Mouse (Mus musculus) liver, postnatal 0 days (tissue): ENCODE results near the gene Thsd7a. TPM values are rescaled to one million over a fixed set of nuclear protein-coding genes. Genes with fewer than 3 reads are reported as not detected.

Source experiments
- ATAC-seq: fragments of 200-750 bp; cut with Nextera tagmentation; 2 replicates; pipeline ENCODE4 v1.8.0; 2017; ENCODE audit warnings: mild to moderate bottlenecking, moderate library complexity
- DNase-seq: peaks from one replicate; pipeline ENCODE4 v3.0.0-alpha.2; 2016
- H3K27ac ChIP-seq: fragments of 300-500 bp; sonication (generic); 2 replicates; pipeline ENCODE4 v1.5.1; 2014; ENCODE audit warnings: antibody characterized with exemption, moderate library complexity, mild to moderate bottlenecking, low read depth
- H3K27me3 ChIP-seq: fragments of 300-500 bp; sonication (generic); 2 replicates; pipeline ENCODE4 v1.6.1; 2014; ENCODE audit warnings: low read length, control low read depth, mixed read lengths; ENCODE audit not compliant: insufficient read depth
- H3K36me3 ChIP-seq: fragments of 300-500 bp; sonication (generic); replicated peaks from 2 replicates; pipeline ENCODE4 v1.6.1; 2014; ENCODE audit warnings: mild to moderate bottlenecking, control low read depth, low read length, moderate library complexity, mixed read lengths; ENCODE audit not compliant: insufficient read depth
- H3K4me1 ChIP-seq: fragments of 300-500 bp; sonication (generic); 2 replicates; pipeline ENCODE4 v1.6.1; 2014; ENCODE audit warnings: antibody characterized with exemption, mild to moderate bottlenecking, control low read depth; ENCODE audit not compliant: insufficient read depth
- H3K4me2 ChIP-seq: fragments of 300-500 bp; sonication (generic); 2 replicates; pipeline ENCODE4 v1.6.1; 2014; ENCODE audit warnings: low read depth, mild to moderate bottlenecking, low read length, moderate library complexity, mixed read lengths
- H3K4me3 ChIP-seq: fragments of 300-500 bp; sonication (generic); 2 replicates; pipeline ENCODE4 v1.5.1; 2014; ENCODE audit warnings: low read depth, low read length
- H3K9ac ChIP-seq: fragments of 300-500 bp; sonication (generic); replicated peaks from 2 replicates; pipeline ENCODE4 v1.6.1; 2014; ENCODE audit warnings: mild to moderate bottlenecking, moderate library complexity
- H3K9me3 ChIP-seq: fragments of 300-500 bp; sonication (generic); 2 replicates; pipeline ENCODE4 v1.6.1; 2016; ENCODE audit warnings: mild to moderate bottlenecking, control low read depth, low read length, mixed read lengths
- CTCF ChIP-seq: sonication (generic); IDR thresholded peaks from 2 replicates; pipeline ENCODE4 v1.5.1; 2016; ENCODE audit warnings: antibody characterized with exemption, low read depth
- EP300 ChIP-seq: IDR thresholded peaks from 2 replicates; pipeline ENCODE4 v1.6.1; 2016; ENCODE audit warnings: antibody characterized with exemption, low read depth, mild to moderate bottlenecking
- WGBS: fragments of 180-500 bp; shearing (Covaris S2); extraction: QIAGEN DNeasy Blood & Tissue Kit; methylation state at CpG from one replicate; pipeline ENCODE4 v1.1.7; 2014; ENCODE audit not compliant: insufficient replicate concordance; 5-methylcytosine and 5-hydroxymethylcytosine counted together
- polyA plus RNA-seq: library from polyadenylated mRNA; unstranded; fragments of >200 nt; fragmentation: Nextera tagmentation; extraction: Ambion mirVana; gene quantifications from 2 replicates; pipeline ENCODE4 v1.2.1, GENCODE M21; 2015

The Thsd7a gene
- polyA plus RNA-seq, 1 experiment from 2014 or later = 0.33 TPM

GRCm38 (mm10) chr6:12542496-12542895 lies 206.7 kb downstream of the Thsd7a start:
- Histone ChIP-seq H3K9ac (no peak overlapping the region), H3K4me1 (no peaks in the 10 kb centered on the region), H3K4me3 (no peak overlapping the region), H3K4me2 (no peak overlapping the region), H3K27ac (no peak overlapping the region), H3K27me3 (no peaks in the 10 kb centered on the region), H3K9me3 (no peaks in the 10 kb centered on the region), H3K36me3 (no peaks in the 10 kb centered on the region)
- ATAC-seq (no peak), DNase-seq (no peak)
- TF ChIP-seq CTCF = no peak
- TF ChIP-seq EP300 = no peak
- WGBS = 59% methylated on average over 3 of the region's 3 CpGs

- Histone ChIP-seq H3K27ac (no peak overlapping the region), H3K4me1 (no peaks in the 10 kb centered on the region), H3K9me3 (no peaks in the 10 kb centered on the region), H3K9ac (no peak overlapping the region), H3K4me2 (no peak overlapping the region), H3K27me3 (no peaks in the 10 kb centered on the region), H3K4me3 (no peak overlapping the region), H3K36me3 (no peaks in the 10 kb centered on the region)
- ATAC-seq (no peak), DNase-seq (no peak)
- TF ChIP-seq EP300 (no peak), CTCF (no peak)
Measured at GRCm38 (mm10) chr6:12519121-12519520, 230.1 kb downstream of the Thsd7a start.

GRCm38 (mm10) chr6:12518283-12518903 lies 230.8 kb downstream of the Thsd7a start:
- no peaks in the 10 kb centered on the region for H3K36me3 ChIP-seq
- H3K27me3 ChIP-seq = no peaks in the 10 kb centered on the region
- DNase-seq (no peak), ATAC-seq (no peak)
- H3K9ac ChIP-seq = no peak overlapping the region
- H3K4me3 ChIP-seq = no peak overlapping the region
- no peak for TF ChIP-seq CTCF
- TF ChIP-seq EP300 = no peak
- H3K4me1 ChIP-seq = no peaks in the 10 kb centered on the region
- no peaks in the 10 kb centered on the region for H3K9me3 ChIP-seq
- WGBS = 78% methylated on average over 9 of the region's 9 CpGs
- H3K4me2 ChIP-seq = no peak overlapping the region
- H3K27ac ChIP-seq = no peak overlapping the region

- Histone ChIP-seq H3K36me3 (no peaks in the 10 kb centered on the region), H3K4me3 (no peak overlapping the region), H3K4me2 (no peak overlapping the region), H3K27me3 (no peaks in the 10 kb centered on the region), H3K9ac (no peak overlapping the region), H3K9me3 (no peaks in the 10 kb centered on the region), H3K27ac (no peak overlapping the region), H3K4me1 (no peaks in the 10 kb centered on the region)
- TF ChIP-seq EP300 (no peak), CTCF (no peak)
- DNase-seq (no peak), ATAC-seq (no peak)
Measured at GRCm38 (mm10) chr6:12517726-12518125, 231.5 kb downstream of the Thsd7a start.

GRCm38 (mm10) chr6:12506877-12507276 lies 242.3 kb downstream of the Thsd7a start:
- DNase-seq (no peak), ATAC-seq (no peak)
- no peaks in the 10 kb centered on the region for H3K36me3 ChIP-seq
- H3K27me3 ChIP-seq = no peaks in the 10 kb centered on the region
- no peak for TF ChIP-seq EP300
- no peak for TF ChIP-seq CTCF
- H3K4me2 ChIP-seq = no peak overlapping the region
- H3K4me3 ChIP-seq = no peak overlapping the region
- no peak overlapping the region for H3K27ac ChIP-seq
- 77% methylated on average over 2 of the region's 2 CpGs for WGBS
- no peak overlapping the region for H3K9ac ChIP-seq
- H3K4me1 ChIP-seq = no peaks in the 10 kb centered on the region
- H3K9me3 ChIP-seq = no peaks in the 10 kb centered on the region

GRCm38 (mm10) chr6:12503867-12504266 lies 245.3 kb downstream of the Thsd7a start:
- 75% methylated on average over 7 of the region's 7 CpGs for WGBS
- ATAC-seq = no peak
- no peaks in the 10 kb centered on the region for H3K9me3 ChIP-seq

GRCm38 (mm10) chr6:12500888-12501287 lies 248.3 kb downstream of the Thsd7a start:
- WGBS = 71% methylated on average over 7 of the region's 7 CpGs
- H3K27me3 ChIP-seq = no peaks in the 10 kb centered on the region
- no peaks in the 10 kb centered on the region for H3K9me3 ChIP-seq
- H3K4me1 ChIP-seq = no peaks in the 10 kb centered on the region
- no peak for DNase-seq
- ATAC-seq = no peak
- no peaks in the 10 kb centered on the region for H3K36me3 ChIP-seq
- no peak overlapping the region for H3K4me3 ChIP-seq
- H3K9ac ChIP-seq = no peak overlapping the region
- no peak overlapping the region for H3K27ac ChIP-seq
- H3K4me2 ChIP-seq = no peak overlapping the region
- TF ChIP-seq EP300 (no peak), CTCF (no peak)

More at GRCm38 (mm10) chr6:12503867-12504266, 245.3 kb downstream of the Thsd7a start:
- no peak overlapping the region for H3K4me2 ChIP-seq
- H3K9ac ChIP-seq = no peak overlapping the region
- H3K27ac ChIP-seq = no peak overlapping the region
- H3K27me3 ChIP-seq = no peaks in the 10 kb centered on the region
- H3K36me3 ChIP-seq = no peaks in the 10 kb centered on the region
- no peaks in the 10 kb centered on the region for H3K4me1 ChIP-seq
- no peak for DNase-seq
- TF ChIP-seq EP300 (no peak), CTCF (no peak)
- no peak overlapping the region for H3K4me3 ChIP-seq
